Mouse (Mus musculus) spleen, postnatal 36 days (tissue): ENCODE results near the gene Carmil1.
A peak's percentile ranks its signal among the peaks of the same experiment; 100 is the strongest.

Experiments used
- DNase-seq, 2 experiments: peaks; one replicate each; pipeline ENCODE4 v3.0.0; 2022; ENCODE audit warnings: low spot score in 2 of 2, mixed read lengths in 1 of 2

Carmil1 gene

DNA sequence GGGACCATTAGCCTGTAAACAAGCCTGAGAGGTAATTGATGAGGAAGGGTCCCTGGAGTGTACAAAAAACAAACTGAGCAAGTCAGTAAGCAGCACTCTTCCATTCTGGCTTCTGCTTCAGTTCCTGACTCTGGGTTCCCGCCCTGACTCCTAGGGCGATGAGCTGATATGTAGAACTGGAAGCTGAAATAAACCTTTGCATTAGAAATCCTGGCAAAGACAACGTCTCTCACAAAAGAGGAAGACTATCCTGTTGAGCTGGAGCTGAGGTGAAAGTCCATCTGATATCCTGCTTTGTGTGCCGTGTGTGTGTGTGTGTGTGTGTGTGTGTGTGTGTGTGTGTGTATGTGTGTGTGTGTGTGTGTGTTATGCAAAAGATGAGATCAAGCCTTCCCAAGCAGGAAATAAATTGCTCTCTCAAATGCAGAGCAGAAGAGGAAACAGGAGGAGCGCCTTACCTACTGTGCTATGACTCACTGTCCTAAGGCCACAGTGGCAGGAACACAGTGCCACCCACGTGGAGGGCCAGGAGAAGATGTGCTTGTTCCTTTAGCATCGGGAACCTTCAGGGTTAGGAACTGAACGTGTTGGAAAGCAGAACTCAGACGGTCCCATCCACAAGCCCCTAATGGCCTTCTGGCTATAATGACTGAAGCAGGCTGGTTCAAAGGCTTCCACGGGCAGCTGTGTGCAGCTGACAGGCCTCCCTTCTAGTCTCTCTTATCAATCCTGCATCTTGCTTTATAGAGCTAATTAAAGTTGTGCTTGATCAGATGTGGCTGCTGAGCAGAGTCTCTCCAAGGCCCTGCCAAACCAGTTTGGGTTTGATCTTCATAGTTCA lies 19.6 kb downstream of the Carmil1 start:
- no peak for DNase-seq

- DNase-seq: no peak
These were observed 22.8 kb downstream of the Carmil1 start for GRCm38 (mm10) chr13:24257809-24258208.

DNA sequence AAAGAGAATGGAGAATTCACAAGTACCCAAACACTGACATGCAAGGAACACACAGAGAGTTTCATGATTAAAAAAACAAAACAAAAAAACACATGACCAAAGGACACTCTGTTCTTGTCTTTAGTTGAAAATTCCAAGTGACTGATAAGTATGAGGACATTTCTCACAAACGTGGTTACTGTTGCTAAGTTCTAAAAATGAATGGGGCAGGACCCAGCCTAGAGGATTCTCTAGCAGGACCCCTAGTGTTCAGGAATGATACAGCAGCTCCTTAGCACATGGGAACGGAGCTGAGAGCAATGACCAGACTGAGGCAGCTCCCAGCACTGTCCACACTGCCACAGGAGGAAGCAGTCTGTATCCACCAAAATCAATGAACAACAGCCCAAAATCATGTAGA lies 26.6 kb downstream of the Carmil1 start:
- peak; percentile 24 to 25 for DNase-seq

GRCm38 (mm10) chr13:24253551-24253950 lies 27.0 kb downstream of the Carmil1 start:
- DNase-seq: no peak

DNA sequence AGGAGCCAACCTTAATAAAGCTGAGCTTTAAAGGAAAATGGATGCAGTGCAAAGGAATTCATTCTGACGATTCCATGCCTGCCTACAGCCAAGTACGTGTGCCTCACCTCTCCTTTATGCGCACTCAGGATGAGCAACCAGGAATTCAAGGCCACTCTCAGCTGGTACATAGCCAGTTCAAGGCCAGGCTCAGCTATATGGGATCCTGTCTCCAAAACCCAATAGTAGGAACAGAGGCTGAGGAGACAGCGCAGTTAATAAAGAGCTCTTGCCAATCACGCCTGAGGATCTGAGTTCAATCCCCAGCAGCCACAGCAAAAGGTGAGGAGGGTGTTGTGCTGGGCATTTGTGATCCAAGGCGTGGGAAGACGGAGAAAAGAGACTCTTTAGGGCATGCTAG lies 29.4 kb downstream of the Carmil1 start:
- no peak for DNase-seq

DNA sequence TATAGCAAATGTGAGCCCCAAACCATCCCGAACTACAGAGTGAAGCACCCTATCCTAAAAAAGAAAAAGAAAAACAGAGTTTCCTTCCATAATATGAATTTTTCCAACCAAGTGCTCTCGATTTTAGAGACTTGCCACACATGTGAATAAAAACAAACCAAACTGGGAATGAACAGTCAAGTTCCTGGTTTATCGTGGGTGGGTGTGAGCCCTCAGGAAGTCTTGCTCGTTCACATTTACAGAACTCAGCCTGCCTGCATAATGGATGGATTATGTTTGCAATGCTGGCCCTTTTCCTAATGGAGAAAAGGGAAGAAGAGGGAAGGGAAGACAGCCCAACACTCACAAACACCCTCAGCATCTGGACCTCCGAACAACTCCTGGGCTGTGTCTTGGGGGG lies 32.7 kb downstream of the Carmil1 start:
- no peak for DNase-seq

DNA sequence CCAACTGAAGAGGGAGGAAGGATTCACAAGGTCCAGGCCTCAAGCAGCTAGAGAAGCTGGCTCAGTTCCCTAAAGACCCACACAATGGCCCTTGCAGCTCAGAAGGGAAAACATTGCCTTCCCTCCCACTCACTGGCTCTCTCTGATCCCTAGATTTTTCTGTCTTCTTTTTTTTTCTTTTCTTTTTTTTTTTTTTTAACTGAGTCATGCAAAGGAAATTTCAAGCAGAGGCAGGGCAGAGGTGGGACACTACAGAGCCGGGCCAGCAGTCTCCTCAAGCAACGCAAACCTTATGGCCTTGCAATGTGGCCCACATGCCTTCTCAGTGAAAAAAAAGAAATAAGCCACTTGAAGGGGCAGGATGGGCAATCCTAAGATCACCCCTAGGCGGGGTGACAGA lies 33.2 kb downstream of the Carmil1 start:
- no peak for DNase-seq

DNA sequence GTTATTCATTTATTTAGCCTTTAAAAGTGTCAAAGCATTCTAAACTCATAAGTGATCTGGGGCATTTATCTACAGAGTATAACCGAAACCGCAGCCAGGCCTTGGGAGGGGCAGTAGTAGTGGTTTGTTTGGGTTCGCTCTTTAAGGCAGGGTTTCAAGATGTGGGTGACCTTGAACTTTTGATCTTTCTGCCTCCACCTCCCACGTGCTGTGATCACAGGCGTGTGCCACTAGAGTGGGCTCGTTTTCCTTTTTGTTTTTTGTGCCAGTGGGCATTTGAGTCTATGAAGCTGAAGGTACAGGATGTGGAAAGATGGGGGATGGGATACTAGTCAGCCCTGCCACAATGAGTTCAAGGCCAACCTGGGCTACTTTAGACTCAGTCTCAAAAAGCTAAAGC lies 34.3 kb downstream of the Carmil1 start:
- DNase-seq: no peak

DNA sequence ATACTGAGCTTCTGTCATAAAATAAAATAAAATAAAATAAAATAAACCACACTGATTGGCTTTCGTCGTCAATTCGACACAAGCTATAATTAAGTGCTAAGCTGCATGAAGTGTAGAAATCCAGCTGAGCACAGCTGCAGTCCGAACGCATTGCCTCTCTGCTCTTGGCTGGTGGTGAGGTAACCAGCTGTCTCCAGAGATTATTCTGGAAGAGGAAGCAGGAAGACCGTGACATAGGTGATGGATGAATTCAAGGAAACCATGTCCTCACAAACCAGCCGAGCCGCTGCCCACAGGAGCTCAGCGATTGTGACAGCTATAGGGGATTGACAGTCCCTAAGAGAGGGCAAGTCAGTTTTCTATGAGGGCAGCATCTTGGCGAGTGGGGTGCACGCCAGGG lies 36.0 kb downstream of the Carmil1 start:
- no peak for DNase-seq

- no peak for DNase-seq
These were observed 36.6 kb downstream of the Carmil1 start for GRCm38 (mm10) chr13:24243964-24244363.

DNA sequence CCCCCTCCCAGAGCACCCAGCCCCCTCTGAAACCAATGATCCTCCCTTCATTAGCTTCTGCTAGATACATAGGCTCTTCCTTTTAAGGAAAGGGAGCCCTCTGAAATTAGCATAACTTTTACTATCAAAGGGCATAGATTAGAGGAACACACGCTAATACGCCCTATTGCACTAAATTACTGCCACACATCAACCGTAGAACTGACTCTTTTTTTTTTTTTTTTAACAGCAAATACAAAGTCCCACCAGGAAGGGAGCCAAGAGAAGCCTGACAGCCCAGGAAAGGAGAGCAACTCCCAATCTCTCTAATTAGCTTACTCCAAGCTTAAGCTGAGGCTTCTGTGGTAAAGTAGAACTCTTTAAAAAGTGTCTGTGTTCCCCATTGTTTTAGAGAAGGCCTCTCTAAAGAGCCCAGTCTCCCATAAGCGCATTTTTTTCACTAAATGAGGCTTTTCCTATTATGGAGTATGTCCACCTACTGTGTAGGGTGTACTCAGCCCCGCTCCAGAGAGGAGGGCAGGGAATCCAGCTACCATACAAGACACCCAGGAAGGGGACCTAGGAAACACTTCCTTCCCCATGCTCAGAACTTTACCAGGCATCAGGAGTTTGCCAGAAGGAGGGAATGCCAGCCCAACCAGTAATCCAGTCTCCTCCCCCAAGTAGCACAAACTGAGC lies 38.0 kb downstream of the Carmil1 start:
- DNase-seq: no peak

DNA sequence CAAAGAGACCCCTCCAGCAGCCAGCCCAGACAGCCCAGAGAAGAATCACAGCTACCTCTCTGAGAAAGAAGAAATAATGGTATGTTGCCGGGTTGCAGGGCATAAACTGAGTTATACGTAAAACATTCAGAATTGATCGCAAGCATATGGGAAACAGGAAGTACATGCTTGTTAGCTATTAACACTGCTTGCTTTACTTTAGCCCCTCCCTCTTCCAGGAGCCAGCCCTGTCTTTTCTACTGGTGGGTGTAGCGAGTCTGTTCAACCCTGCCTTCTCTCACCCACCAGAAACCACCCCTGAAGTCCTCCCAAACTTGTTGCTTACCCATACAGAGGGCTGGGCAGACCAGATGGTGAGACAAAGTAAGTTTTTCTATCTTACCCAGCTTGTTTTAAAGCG lies 39.4 kb downstream of the Carmil1 start:
- peak in 1 of 2 experiments; percentile 8 for DNase-seq

DNA sequence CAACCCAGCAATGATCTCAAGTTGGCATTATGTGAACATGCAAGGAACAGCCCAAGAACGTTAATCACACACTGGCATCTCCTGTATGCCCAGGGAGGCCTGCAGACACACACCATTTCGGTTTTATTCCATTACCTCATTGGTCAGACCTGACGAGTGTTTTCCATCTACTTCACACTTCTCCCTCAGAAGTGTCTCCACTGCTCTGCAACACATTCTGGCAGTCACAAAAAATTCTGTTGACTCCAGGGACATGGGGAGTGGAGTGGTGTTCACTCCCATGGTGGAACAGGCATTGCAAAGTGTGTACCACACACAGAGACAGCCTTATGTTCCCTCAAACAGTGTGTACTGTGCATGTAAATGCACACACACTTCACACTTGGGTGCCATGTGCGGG lies 40.2 kb downstream of the Carmil1 start:
- no peak for DNase-seq

DNA sequence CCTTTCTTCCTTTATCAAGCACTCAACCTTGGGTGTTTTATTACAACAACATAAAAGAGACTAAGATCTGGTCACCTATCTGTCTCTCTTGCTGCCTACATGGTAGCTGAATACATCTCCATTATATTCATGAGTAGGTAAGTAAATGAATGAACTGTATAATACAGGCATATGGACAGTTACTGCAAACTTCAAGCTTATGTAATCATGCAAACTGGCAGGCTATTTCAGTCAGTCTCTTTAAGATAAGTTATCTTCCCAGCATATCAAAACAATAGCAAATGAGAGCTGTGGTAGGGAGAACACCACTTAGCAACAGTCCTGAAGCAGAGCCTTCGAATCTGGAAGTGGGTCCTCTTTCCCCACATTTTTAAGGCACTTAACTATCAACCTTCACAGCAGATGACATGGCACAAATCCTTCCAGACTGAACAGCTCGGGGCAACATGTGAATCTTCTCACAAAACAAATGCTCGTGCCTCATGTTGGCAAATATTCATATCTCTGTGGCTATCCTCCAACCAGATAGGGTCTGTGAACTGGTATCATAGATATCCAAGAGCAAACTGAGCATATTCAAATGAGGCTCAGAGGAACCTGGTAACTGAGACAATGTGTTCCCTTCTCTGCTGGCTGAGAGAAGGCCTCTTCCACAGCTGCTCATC lies 42.0 kb downstream of the Carmil1 start:
- no peak for DNase-seq

GRCm38 (mm10) chr13:24236736-24237135 lies 43.9 kb downstream of the Carmil1 start:
- no peak for DNase-seq

GRCm38 (mm10) chr13:24232750-24233149 lies 47.8 kb downstream of the Carmil1 start:
- DNase-seq: no peak

DNA sequence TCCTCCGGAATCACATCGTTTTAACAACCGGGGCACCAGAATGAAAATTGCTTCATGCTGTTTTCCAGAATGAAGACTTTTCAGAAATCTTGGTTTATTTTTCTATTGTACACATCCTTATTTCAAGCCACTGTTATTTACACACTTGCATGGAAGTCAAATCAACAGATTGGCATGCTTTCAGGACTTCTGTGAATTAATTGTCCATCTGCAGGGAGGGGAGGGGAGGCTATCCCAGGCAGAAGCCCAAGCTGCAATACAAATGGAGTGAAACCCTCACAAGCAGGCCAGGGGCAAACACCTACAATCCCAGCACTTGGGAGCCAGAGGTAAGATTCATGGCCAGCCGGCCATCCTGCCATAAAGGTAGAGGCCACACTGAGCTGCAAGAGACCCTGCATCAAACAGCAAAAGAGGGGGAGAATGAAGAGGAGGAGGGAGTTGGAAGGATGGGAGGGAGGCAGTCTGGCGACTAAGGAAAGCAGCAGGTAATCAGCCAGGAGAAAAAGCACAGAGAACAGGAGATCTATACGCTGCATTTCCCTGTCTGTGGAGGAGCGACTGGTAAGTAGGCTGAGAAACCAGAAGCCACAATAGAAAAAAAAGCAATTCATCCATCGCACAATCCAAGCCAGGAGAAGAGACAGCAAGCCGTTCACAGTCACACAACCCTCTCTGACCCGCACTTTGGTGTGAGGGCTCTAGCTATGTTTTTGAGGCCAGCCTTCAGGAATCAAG lies 48.7 kb downstream of the Carmil1 start:
- no peak for DNase-seq

GRCm38 (mm10) chr13:24231146-24231545 lies 49.4 kb downstream of the Carmil1 start:
- peak; percentile 67 to 68 for DNase-seq

GRCm38 (mm10) chr13:24230541-24231095 lies 50.0 kb downstream of the Carmil1 start:
- peak; percentile 68 to 77 for DNase-seq

DNA sequence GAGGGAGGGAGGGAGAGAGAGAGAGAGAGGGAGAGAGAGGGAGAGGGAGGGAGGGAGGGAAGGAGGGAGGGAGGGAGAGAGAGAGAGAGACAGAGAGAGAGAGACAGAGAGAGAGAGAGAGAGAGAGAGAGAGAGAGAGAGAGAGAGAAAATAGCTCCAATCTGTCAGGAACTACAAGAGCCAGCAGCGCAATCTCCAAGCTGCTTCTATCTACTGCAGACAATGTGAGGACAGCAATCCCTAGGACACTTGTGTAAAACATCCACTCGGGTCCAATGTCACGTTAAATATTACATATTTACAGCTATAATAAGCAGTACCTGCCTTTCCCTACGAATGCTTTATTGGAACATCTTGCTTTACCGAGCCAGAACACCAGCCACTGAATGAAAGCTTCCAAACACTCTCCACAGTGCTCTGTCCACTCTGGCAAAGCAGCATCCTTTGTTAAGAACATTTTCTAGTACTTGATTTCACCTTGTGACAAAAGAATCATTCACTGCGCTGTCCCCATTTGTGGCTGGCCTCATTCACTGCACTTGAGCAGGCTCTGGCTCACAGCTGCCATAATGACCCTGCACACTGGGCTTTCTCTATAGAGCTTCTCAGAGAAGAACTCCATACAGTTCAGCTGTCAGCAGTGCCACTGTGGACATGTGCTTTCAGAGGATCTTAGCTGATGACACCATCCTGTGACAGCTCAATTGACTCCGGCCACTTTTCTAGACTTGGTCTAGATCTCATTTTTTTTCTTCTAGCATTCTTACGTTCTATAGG lies 57.0 kb downstream of the Carmil1 start:
- DNase-seq: no peak

DNA sequence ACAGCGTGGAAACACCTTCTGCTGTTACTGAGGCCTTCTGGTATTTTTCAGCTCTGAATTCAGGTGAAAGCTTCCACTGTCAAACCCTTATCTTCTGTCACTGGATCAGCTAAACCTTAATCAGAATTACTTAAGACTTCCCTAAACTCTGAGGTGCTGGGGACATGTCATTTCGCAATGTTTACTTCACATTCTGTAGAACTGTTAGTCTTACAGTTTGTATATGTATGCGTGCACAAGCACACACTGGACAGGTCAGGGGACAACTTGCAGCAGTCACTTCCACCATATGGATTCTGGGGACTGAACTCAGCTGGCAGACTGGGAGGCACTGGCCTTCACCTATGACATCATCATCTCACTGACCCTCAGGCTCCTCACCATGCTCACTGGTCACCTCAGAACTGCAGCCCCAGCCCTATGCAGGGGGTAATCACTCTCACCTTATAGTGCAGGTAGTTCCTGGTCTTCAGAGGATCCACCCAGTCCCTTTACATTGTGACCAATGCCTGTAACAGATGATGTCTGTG lies 60.1 kb downstream of the Carmil1 start:
- DNase-seq: no peak
